Mouse (Mus musculus): ENCODE measurements around the gene Thrb.

Gene Thrb

DNA sequence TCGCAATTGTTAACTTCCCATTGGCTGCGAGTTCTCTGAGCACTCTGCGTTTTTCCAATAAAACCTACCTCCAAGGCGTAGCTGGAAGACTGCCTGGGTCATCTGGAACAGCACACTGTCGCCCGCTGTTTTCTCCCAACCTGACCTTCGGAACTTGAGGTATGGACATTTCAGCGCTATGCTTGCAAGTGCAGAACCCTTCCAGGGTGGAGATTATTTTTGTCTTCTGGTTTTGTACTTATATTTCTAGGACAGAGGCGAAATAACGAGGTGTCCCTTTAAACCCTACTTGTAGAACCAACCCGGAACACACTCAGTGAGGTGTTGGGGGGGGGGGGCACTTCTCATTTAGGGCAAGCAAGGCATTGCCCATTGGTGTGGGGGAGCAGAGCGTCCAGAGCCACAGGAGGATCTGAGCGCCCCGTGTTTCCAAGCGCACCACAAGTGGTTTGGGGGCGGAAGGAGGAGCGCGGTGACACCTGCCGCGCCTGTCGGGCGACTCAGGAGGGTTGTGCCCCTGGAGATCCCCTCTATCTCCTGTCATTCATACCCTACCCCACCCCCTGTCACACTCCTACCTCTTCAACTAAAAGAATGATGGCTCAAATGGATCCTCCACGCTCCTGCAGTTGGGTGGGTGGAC, at the start of gene Thrb:
Gene Thrb, plus strand, starts transcription at position 576 of the 643 bp plus-strand sequence.
- peak; percentile 20 for DNase-seq (ENCODE audit: low read depth, low spot score)

DNA sequence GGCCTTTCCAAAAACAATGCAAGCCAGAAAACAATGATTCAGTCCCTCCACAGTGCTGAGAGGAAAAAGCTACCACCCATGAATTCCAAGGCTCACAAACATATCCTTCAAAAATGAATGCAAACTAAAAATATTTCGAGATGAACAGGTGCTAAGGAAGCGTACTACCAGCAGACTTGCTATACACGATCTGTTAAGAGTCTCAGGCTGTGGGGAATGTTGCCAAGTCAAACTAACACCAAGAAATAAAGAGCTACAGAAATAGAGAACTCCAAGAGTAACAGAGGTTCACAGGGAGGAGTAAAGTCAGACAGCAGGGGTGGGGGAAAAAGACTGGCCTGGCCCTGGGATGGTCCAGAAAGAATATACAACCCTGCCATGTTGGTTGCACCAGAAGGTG, 38.4 kb upstream of the Thrb start:
- DNase-seq (ENCODE audit: low read depth, low spot score): no peak

DNA sequence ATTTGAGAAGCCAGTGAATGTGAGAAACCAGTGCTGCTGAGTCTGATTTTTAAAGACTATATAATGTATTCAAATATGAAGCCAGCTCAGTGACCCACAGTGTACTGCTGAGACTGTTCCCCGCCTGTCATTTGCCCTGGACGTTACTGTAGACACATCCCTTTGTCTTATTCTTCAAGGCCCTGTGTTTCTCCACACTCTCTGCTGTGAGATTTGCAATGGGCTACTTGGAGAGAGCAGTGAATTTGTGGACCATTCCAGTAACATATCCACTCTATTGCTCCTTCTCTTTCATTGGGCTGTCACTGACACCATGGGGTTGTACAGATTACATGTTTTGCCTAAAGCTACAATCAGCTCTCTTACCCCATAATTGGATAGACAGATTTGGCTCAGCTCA, 36.1 kb upstream of the Thrb start:
- no peak for DNase-seq (ENCODE audit: low read depth, low spot score)

DNA sequence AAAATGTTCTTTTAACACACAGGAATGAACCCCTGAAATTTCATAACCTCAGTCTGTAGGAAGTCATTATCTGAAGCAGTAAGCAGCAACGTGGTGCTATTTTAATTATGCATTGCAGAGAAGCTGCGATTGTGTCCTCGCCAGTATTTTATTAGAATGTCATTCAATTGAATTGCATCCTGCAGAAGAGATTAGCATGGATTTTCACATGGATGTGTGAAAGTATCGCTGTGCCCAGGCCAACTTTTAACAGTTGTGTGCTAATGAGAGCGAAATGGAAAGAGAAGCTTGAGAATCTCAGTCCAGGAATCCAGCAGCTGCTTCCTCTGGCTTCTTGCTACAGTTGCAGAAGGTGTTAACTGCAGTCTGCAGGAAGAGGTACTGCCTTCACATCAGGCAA, 30.8 kb upstream of the Thrb start:
- no peak for DNase-seq (ENCODE audit: low read depth, low spot score)

DNA sequence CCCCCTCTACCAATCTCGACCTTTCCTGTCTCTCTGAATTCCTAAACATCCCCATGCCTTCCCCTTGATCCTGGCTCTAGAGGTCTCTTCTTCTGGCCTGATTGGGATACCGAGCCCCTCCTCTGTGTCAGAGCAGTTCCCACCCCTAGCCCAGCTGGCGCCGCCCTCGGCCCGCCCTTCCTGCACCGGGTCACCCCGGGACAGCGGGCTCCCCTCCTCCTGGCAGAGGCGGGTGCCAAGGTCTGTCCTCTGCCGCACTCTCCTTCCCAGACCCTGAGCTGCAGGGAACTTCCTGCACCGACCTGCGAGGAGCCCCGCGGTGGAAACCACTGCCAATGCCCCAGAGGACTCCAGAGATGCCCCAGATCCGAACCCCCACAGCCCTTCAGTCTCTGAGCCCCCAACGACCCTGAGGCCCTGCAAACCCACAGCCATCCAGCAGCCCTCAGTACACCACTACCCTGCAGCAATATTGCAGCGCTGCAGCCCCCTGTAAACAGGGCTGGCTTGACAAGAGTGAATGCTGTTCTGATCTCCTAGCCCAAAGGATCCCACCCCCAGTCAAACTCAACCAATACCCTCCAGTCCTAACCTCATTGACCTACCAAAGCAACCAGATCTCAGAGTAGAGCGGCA, 27.1 kb upstream of the Thrb start:
- DNase-seq (ENCODE audit: low read depth, low spot score): no peak

DNA sequence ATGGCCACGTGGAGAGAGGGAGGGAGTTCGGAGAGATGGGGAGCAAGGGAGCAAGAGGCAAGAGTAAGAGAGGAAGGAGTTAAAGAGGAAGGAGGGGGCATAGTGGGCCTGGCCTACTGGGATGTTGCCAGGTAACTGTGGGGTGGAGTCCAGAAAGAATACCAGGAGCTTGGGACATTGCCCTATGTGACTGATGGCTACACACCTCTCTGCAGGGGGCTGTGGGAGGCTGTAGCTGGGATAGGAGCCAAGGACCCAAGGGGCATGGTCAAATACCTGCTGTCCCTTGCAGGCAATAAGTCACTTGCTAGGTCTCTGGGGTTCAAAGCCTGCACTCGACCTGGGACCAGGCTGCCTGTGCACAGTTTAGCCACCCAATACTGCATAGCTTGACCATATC, 23.1 kb upstream of the Thrb start:
- DNase-seq (ENCODE audit: low read depth, low spot score): no peak

DNA sequence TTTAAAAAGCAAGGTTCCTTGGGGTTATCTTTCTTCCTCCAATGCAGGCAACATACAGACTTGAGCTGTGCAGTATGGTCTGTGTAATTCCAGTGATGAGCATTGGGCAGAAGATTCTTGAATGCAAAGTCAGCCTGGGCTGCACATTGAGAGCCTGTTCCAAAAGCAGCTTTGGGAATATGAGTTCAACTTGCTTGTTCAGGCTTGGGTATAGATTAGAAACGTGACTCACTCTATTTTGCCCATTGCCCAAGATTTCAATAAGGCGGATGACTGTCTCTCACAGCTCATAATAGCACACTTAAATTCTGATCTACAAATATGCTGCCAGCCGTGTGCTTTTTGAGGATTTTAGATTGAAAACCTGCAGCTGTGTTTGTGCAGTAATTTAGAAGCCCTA, 18.3 kb upstream of the Thrb start:
- no peak for DNase-seq (ENCODE audit: low read depth, low spot score)

DNA sequence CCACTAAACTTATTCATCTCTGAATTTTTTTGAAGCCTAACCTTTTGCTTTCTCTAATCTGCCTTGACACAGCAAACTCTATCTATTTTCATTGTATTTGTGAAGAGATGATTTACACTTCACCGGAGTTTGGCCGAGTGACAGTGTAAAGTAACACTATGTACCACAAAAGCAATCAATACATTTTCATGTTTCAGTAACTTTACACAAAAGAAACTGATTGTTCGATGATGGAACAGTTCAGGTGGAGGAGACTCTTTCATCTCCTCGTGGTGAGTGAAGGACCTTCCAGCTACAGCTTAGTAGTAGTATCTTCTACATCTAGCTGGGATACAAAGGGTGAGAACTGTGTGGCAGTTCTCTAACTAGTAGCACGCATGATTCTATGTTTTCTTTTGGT, 5.0 kb upstream of the Thrb start:
- DNase-seq (ENCODE audit: low read depth, low spot score): no peak

DNA sequence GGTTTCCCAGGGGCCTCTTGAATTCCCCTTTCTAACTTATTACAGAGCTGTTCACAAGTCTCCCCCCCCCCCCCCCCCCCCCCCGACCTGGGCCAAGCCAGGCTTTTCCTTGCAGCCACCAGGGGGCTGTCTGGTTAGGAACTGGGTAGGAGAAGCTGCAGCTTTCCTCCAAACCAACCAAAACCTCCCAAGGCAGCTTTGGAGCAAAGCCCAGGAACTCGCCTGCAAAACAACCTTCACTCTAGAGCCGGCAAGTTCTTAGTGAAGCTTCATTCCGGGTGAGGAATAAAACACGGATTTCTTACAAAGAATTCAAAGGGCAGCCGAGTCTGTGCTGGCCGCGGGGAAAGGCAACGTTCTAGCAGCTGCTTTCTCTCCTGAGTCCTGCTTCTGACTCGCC, 1.0 kb upstream of the Thrb start:
- DNase-seq (ENCODE audit: low read depth, low spot score): peak; percentile 81

DNA sequence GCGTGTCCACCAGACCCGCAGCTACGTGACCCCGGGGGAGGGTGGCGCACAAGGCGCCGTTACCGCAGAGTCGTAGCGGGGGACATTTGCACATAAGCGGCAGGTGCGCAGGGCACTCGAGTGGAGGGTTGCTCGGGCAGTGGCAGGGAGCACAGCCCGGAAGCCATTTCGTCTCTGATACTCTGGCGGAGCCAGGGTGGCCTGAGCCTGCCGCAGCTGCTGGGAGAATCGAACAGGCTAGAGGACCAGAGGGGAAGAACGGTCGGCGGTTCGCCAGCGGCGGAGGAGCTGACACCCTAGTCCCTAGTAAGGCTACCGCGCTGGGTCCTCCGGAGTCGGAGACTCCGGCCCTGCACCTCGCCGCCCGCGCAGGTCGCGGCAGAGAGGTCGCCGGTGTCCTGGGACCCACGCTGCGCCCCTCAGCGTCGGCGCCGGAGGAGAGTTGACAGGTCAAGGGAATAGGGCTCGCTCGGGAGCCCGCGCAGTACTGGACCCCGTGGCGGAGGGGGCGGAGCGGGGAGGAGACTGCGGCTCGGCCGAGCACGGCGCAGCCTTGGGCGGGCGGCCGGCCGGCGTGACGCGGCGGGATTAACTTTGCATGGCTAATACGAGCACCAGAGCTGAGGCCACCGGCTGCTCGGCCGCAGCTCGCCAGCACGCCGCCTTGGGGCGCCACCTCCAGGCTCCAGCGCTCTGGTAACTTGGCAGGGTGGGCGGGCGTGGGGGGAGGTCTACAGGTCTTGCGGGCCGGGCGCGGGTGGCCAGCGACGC, 453 bp downstream of the Thrb start:
- peak; percentile 77 for DNase-seq (ENCODE audit: low read depth, low spot score)

DNA sequence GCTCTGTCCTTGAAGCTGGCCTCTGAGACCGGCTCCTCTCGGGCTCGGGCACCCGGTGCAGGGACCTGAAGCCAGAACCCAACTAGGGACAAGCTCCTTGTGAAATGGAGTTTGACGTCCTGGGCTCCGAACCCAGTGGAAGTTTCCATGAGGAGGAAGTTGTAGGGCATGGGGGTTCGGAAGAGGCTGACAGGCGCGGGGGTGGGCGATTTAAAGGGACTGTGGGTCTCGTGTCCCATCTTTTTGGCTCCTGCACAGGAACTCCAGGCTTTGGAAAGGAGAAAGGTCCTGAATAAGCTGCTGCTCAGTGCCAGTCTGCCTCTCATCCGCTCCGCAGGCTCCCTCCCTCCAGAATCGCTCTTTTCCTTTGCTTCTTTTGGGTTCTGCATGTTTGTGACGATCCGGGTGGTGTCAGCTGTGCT, 1.1 kb downstream of the Thrb start:
- no peak for DNase-seq (ENCODE audit: low read depth, low spot score)

DNA sequence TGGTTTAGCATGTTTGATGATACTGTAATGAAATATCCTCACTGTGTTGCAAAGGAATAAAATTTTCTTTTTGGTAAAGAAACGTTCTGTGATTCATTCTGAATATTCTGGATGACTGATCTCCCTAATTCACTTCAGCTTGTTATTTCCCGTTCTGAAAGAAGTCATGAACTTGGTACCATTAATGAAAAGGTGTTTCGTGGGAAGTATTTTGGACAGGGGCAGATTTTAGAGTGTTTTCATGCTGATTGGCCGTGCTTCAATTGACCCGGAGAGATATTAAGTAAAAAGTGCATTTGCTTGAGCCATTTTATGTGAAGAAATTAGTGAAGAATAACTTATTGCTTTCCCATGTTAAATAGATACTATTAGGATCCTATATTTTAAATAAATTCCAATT, 2.0 kb downstream of the Thrb start:
- DNase-seq (ENCODE audit: low read depth, low spot score): no peak

DNA sequence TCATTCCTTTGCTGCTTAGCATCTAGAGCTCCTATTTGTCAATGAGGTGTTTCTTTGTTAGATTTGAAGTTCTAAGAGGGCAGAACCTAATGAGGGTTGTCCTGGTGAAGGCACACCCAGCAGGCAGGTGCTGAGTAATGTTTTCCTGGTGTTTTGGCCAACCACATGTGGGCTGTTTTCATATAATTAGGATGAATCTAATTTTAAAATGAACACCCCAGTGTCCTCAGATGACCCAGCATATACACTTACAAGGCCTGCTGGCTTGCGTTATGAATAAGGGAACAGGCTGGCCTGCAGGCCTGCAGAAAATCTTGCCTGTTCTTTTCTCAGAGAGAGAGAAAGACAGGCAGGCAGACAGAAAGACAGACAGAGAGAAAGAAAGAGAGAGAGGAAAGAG, 14.3 kb downstream of the Thrb start:
- DNase-seq (ENCODE audit: low read depth, low spot score): no peak

DNA sequence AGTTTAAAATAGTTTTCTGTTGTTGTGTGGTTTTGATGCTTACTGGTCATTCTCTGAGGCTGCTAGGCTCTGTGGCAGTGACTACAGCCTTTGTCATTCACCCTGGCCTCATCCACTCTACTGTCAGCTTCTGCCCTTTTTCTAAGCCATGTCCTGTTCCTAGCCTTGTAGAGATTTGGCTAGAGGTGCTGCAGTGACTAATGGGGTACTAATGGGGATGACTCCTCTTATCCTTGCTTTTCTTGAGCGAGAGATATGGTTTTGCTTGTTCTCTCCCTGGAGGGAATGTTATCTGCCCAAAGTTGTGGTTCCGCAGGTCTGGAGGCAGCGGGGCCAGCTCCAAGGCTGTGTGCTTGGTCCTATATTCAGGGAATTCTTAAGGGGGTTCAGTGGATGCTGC, 15.2 kb downstream of the Thrb start:
- no peak for DNase-seq (ENCODE audit: low read depth, low spot score)

DNA sequence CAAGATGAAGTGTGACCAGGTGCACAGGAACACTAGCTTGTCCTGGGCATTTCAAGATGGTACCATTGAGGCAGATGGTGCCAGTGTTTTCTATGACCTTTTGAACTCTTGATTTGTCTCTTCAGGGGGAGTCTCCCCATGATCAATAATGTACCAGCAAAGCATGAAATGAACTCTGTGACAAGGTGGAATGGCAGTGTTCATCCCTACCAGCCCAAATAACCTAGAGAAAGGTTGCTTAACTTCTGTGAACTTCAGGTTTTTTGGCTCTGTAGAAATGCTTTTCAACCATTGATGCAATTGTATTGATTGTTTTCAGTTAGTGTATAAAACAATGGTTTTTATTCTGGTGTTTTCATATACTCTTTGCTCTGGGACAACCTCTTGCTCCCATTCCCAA, 21.4 kb downstream of the Thrb start:
- no peak for DNase-seq (ENCODE audit: low read depth, low spot score)

DNA sequence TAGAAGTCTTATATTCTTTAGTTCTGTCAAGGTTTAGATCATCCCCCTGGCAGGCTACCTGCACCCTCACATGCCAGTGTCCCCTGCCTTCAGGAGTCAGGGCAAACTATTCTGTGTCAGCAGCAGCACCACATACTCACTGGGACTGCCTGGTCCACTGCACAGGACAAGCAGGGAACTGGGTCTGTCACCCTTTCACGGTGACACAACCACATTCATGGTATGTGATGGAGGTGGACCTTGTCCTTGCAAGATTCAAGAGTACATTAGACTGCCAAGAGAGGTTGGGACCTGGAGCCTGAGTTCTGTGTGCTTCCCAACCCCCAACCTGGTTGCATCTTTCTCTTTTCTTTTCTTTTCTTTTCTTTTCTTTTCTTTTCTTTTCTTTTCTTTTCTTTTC, 24.8 kb downstream of the Thrb start:
- no peak for DNase-seq (ENCODE audit: low read depth, low spot score)

DNA sequence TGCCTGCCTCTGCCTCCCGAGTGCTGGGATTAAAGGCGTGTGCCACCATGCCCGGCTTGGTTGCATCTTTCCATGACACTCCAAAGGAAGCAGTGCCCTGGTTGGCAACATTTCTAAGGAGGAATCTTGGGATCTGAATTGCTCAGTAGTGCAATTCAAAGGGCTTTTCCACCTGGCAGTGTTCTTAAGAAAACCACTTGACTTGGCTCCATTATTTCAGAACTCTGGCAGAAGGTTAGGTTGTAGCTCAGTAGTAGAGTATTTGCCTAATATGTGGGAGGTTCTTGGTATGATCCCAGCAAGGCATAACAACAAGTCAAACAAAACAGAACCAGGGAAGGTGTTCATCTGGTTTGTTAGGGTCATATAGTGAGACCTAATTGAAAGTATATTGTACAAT, 25.4 kb downstream of the Thrb start:
- no peak for DNase-seq (ENCODE audit: low read depth, low spot score)

DNA sequence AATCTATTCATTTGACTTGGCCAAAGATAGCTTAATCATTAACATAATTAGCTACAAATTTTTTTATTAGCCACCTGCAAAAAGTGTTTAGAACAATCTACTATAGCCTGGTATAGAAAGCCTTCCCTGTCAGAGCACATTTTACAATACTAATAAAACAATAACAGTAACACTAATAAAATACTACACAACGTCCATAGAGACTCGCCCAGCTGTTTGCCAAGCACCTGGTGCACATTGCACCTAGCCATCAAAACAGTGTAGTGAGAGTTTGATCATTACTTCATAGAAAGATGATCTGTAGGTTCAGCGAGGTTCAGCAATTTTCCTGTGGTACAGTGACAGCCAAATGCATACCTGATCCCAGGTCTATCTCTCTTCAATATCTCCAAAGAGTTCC, 26.9 kb downstream of the Thrb start:
- no peak for DNase-seq (ENCODE audit: low read depth, low spot score)

DNA sequence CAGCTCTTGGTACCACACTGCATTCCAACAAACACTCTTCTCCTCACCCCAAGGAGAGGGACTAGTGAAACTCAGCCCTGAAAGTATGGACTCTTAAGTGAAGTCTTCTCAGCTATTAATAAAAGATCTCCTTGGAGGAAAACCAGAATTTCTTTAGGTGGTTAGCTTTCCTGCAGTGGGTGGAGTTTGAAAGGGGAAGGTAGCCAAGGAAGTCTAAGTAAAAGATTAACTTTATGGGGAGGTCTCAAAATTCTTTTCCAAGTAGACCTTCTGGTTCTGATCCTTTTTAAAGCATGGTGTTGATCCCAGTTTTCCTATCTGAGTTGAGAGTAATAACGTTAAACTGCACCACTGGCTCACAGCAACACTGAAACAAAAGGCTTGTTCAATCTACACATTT, 31.2 kb downstream of the Thrb start:
- DNase-seq (ENCODE audit: low read depth, low spot score): no peak

DNA sequence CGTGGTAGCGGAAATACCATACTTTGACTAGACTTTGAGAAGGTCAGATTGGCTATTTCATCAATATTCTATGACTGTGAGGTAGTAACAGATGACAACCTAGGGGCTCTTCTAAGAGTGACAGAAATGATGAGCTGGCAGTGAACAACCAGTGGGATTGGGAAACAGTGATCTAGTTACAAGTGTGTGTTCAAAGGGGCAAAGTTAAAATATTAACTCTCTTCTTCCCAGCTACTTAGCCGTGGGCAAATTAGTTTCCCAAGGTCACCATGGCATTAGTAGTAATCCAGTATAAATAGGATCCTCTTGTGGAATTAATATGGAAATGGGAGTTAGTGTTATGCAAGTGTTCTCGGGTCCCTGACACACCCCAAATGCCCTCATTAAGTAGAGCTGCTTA, 35.5 kb downstream of the Thrb start:
- no peak for DNase-seq (ENCODE audit: low read depth, low spot score)

DNA sequence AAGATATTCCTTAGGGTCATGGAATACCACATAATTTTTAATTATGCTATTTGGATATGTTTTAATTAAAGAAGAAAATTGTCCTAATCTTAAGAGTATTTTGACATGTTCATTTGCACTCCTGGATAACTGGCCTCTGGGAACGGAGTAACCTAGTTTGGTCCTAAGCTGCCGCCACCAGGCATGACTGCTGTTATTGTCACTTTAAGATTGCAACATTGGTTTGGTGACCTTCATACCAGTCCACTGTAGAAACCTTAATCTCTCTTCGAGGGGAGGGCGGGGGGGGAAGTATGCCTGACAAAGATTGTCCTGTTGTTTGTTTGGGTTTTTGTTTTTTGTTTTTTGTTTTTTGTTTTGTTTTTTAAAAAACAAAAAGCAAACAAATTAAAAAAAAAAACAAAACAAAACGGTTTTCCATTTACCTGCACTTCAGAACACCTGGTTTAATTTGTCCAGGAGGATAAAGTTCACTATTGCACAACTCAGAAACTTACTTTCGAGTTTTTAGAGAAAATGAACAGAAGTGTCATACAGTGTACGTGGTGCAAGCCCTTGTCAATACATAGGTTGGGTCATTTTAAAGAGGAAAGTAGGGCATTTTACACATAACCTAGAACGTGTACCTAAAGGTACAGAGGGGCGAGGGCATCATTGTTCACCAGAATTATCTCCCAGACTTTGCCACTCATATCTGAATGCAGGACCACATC, 38.0 kb downstream of the Thrb start:
- no peak for DNase-seq (ENCODE audit: low read depth, low spot score)

DNA sequence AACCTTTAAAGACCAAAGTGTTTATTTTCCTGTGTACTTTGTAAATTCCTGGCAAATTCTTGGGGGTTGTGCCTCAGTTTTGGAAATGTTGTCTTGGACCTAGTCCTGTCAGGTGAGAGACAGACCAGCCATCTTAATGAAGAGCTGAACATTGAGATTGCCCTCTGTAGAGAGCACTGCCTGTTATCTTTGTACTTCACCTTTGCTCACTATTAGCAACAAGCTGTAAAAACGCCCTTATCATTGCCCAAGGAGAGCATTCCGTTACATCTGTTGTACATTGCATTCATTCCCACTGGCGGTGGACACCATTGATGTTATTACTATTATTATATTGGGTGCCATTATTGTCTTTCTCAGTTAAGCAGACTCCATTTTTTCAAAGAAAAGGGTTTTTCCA, 40.2 kb downstream of the Thrb start:
- no peak for DNase-seq (ENCODE audit: low read depth, low spot score)
